Mouse (Mus musculus): ENCODE measurements around the gene Ece1. TPM values are rescaled to one million over a fixed set of nuclear protein-coding genes. Genes with fewer than 3 reads are reported as not detected.
A peak's percentile ranks its signal among the peaks of the same experiment; 100 is the strongest.

Ece1 gene
- polyA plus RNA-seq, 1 experiment from 2014 or later: 9.1 TPM

DNA sequence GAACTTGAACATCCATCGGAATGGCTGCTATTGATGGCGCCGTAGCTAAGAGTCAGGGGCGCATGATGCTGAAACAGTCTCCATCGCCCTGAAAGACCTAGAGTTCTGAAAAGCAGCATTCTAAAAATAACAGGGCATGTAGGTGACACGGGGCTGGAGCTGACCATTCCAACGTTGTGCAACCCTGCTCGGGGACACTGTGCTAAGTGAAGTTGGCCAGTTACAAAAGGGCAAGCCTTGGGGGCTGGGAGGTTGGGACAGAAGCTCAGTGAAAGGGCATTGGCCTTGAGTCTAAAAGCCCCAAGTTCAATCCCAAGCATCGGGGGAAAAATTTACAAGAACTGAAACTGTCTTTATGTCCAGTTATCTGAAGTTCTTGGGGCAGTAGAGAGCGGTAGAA, 81.5 kb downstream of the Ece1 start:
- Histone ChIP-seq H3K27me3 (replicated peaks; ENCODE audit: control insufficient read depth, insufficient read depth, low read length) (no peaks in the 10 kb centered on the region), H3K9me3 (replicated peaks; ENCODE audit: control insufficient read depth, low read length) (no peaks in the 10 kb centered on the region), H3K4me1 (ENCODE audit: control insufficient read depth, insufficient read depth, low read length) (peaks cover 18% of the 10 kb centered on the region), H3K9ac (ENCODE audit: low read length) (no peak overlapping the region), H3K4me3 (ENCODE audit: low read depth, low read length) (no peak overlapping the region), H3K27ac (ENCODE audit: low read depth, low read length) (no peak overlapping the region), H3K4me2 (ENCODE audit: low read length) (no peak overlapping the region), H3K36me3 (ENCODE audit: control insufficient read depth, insufficient read depth, low read length) (peaks cover 13% of the 10 kb centered on the region; the same call in 1 of the 2 replicates)
- no peak for DNase-seq (ENCODE audit: low spot score)
- ATAC-seq: no peak
- 87% methylated on average over 10 of the region's 10 CpGs for WGBS

GRCm38 (mm10) chr4:137945376-137945775, 83.3 kb downstream of the Ece1 start:
- no peak overlapping the region for H3K27ac ChIP-seq (ENCODE audit: low read depth, low read length)
- H3K4me3 ChIP-seq (ENCODE audit: low read depth, low read length): no peak overlapping the region
- DNase-seq (ENCODE audit: low spot score) (no peak), ATAC-seq (no peak)
- 72% methylated on average over 4 of the region's 4 CpGs for WGBS
- H3K9ac ChIP-seq (ENCODE audit: low read length): no peak overlapping the region
- H3K4me1 ChIP-seq (ENCODE audit: control insufficient read depth, insufficient read depth, low read length): peaks cover 13% of the 10 kb centered on the region
- H3K36me3 ChIP-seq (ENCODE audit: control insufficient read depth, insufficient read depth, low read length): peaks cover 9% of the 10 kb centered on the region; the same call in 1 of the 2 replicates
- H3K9me3 ChIP-seq (replicated peaks; ENCODE audit: control insufficient read depth, low read length): no peaks in the 10 kb centered on the region
- no peaks in the 10 kb centered on the region for H3K27me3 ChIP-seq (replicated peaks; ENCODE audit: control insufficient read depth, insufficient read depth, low read length)
- no peak overlapping the region for H3K4me2 ChIP-seq (ENCODE audit: low read length)

GRCm38 (mm10) chr4:137946419-137946818, 84.4 kb downstream of the Ece1 start:
- DNase-seq (ENCODE audit: low spot score) (no peak), ATAC-seq (no peak)
- 82% methylated on average over 9 of the region's 11 CpGs for WGBS
- Histone ChIP-seq H3K27me3 (replicated peaks; ENCODE audit: control insufficient read depth, insufficient read depth, low read length) (no peaks in the 10 kb centered on the region), H3K36me3 (ENCODE audit: control insufficient read depth, insufficient read depth, low read length) (0 out of 2 replicates have a peak, but pooled peaks cover 9% of the 10 kb centered on the region), H3K27ac (ENCODE audit: low read depth, low read length) (no peak overlapping the region), H3K4me1 (ENCODE audit: control insufficient read depth, insufficient read depth, low read length) (peaks cover 13% of the 10 kb centered on the region), H3K9me3 (replicated peaks; ENCODE audit: control insufficient read depth, low read length) (no peaks in the 10 kb centered on the region), H3K4me2 (ENCODE audit: low read length) (no peak overlapping the region), H3K4me3 (ENCODE audit: low read depth, low read length) (no peak overlapping the region), H3K9ac (ENCODE audit: low read length) (no peak overlapping the region)

- WGBS: 35% methylated on average over 4 of the region's 4 CpGs
These were observed 90.8 kb downstream of the Ece1 start for GRCm38 (mm10) chr4:137952840-137953239.

GRCm38 (mm10) chr4:137954184-137954583, 92.1 kb downstream of the Ece1 start:
- Histone ChIP-seq H3K4me3 (ENCODE audit: low read depth, low read length) (no peak overlapping the region), H3K27ac (ENCODE audit: low read depth, low read length) (no peak overlapping the region), H3K4me2 (ENCODE audit: low read length) (no peak overlapping the region), H3K4me1 (ENCODE audit: control insufficient read depth, insufficient read depth, low read length) (no peaks in the 10 kb centered on the region), H3K9ac (ENCODE audit: low read length) (no peak overlapping the region), H3K36me3 (ENCODE audit: control insufficient read depth, insufficient read depth, low read length) (peaks cover 36% of the 10 kb centered on the region), H3K9me3 (replicated peaks; ENCODE audit: control insufficient read depth, low read length) (no peaks in the 10 kb centered on the region), H3K27me3 (replicated peaks; ENCODE audit: control insufficient read depth, insufficient read depth, low read length) (no peaks in the 10 kb centered on the region)
- no peak for DNase-seq (ENCODE audit: low spot score)
- 84% methylated on average over 2 of the region's 2 CpGs for WGBS
- ATAC-seq: no peak

More at GRCm38 (mm10) chr4:137952840-137953239, 90.8 kb downstream of the Ece1 start:
- peak; percentile 90 for DNase-seq (ENCODE audit: low spot score)
- H3K27ac ChIP-seq (ENCODE audit: low read depth, low read length): no peak overlapping the region
- H3K4me2 ChIP-seq (ENCODE audit: low read length): no peak overlapping the region
- H3K9me3 ChIP-seq (replicated peaks; ENCODE audit: control insufficient read depth, low read length): no peaks in the 10 kb centered on the region
- no peak overlapping the region for H3K9ac ChIP-seq (ENCODE audit: low read length)
- no peak overlapping the region for H3K4me3 ChIP-seq (ENCODE audit: low read depth, low read length)
- H3K27me3 ChIP-seq (replicated peaks; ENCODE audit: control insufficient read depth, insufficient read depth, low read length): no peaks in the 10 kb centered on the region
- H3K4me1 ChIP-seq (ENCODE audit: control insufficient read depth, insufficient read depth, low read length): no peaks in the 10 kb centered on the region
- no peak for ATAC-seq
- H3K36me3 ChIP-seq (ENCODE audit: control insufficient read depth, insufficient read depth, low read length): 0 out of 2 replicates have a peak, but pooled peaks cover 26% of the 10 kb centered on the region

DNA sequence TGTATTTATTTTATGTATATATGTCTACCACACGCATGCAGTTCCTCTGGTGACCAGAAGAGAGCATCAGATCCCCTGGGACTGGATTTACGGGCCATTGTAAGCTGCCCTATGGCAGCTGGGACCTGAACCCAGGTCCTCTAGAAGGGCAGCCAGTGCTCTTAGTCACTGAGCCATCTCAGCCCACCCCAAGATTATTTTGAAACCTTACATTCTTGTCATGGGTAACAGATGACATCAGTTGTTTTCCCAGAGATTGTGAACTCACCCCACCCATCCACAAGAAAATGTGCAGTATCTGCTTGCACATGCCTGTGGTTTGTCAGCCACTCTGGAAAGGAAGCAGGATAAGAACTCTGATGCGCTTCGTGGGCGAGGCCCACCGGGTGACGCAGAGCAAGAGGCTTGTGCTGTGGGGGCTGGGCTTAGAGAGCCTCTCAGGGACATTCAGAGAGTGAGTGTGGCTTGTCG, 92.9 kb downstream of the Ece1 start:
- no peaks in the 10 kb centered on the region for H3K27me3 ChIP-seq (replicated peaks; ENCODE audit: control insufficient read depth, insufficient read depth, low read length)
- ATAC-seq (no peak), DNase-seq (ENCODE audit: low spot score) (no peak)
- peaks cover 44% of the 10 kb centered on the region for H3K36me3 ChIP-seq (ENCODE audit: control insufficient read depth, insufficient read depth, low read length)
- no peak overlapping the region for H3K4me2 ChIP-seq (ENCODE audit: low read length)
- no peak overlapping the region for H3K4me3 ChIP-seq (ENCODE audit: low read depth, low read length)
- H3K4me1 ChIP-seq (ENCODE audit: control insufficient read depth, insufficient read depth, low read length): no peaks in the 10 kb centered on the region
- WGBS: 89% methylated on average over 8 of the region's 8 CpGs
- H3K27ac ChIP-seq (ENCODE audit: low read depth, low read length): no peak overlapping the region
- no peak overlapping the region for H3K9ac ChIP-seq (ENCODE audit: low read length)
- H3K9me3 ChIP-seq (replicated peaks; ENCODE audit: control insufficient read depth, low read length): no peaks in the 10 kb centered on the region

DNA sequence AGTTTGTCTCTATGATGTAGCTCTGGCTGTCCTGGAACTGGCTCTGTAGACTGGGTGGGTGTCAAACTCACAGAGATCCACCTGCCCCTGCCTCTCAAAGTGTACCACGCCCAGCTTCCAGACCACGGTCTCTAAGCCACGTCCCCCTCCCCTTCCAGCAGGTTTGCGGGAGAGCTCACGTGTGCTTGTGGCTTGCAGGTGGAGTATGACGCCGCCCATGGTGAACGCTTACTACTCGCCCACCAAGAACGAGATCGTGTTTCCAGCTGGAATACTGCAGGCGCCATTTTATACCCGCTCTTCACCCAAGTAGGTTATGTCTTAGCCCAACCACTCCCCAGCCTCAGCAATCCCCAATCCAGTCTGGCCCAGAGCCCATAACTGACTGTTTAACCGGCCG, 94.2 kb downstream of the Ece1 start:
- Histone ChIP-seq H3K4me2 (ENCODE audit: low read length) (no peak overlapping the region), H3K36me3 (ENCODE audit: control insufficient read depth, insufficient read depth, low read length) (peaks cover 37% of the 10 kb centered on the region), H3K27ac (ENCODE audit: low read depth, low read length) (no peak overlapping the region), H3K27me3 (replicated peaks; ENCODE audit: control insufficient read depth, insufficient read depth, low read length) (no peaks in the 10 kb centered on the region), H3K9me3 (replicated peaks; ENCODE audit: control insufficient read depth, low read length) (no peaks in the 10 kb centered on the region), H3K9ac (ENCODE audit: low read length) (no peak overlapping the region), H3K4me3 (ENCODE audit: low read depth, low read length) (no peak overlapping the region), H3K4me1 (ENCODE audit: control insufficient read depth, insufficient read depth, low read length) (no peaks in the 10 kb centered on the region)
- DNase-seq (ENCODE audit: low spot score): no peak
- 95% methylated on average over 15 of the region's 15 CpGs for WGBS
- no peak for ATAC-seq

DNA sequence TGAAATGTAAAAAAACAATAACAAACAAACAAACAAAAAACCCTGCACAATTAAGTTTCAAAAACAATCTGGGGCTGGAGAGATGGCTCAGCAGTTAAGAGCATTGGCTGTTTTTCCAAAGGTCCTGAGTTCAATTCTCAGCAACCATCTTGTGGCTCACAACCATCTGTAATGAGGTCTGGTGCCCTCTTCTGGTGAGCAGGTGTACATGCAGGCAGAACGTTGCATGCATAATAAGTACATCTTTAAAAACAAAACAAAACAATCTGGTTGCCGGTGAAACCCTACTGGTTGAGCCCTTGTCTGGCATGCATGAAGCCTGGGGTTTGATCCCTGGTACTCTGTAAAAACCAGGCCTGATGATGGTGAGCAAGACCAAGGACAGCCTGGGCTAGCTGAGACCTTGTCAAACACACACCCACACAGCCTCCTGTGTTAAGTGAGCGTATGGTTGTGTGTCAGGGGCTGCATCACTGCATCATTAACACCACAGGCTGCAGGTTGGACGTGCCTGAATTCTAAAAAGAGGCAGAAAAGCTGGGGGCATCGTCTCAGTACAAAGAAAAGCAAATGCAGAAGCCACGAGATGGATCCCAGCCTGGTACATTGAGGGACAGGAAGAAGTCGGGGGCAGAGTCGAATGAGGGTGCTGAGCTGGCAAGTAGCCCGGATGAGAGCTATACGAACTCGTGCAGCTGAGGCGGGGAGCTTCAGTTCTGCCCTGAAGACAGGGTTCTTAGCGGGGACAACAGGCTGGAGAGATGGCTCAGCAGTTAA, 98.0 kb downstream of the Ece1 start:
- Histone ChIP-seq H3K36me3 (ENCODE audit: control insufficient read depth, insufficient read depth, low read length) (peaks cover 45% of the 10 kb centered on the region), H3K27me3 (replicated peaks; ENCODE audit: control insufficient read depth, insufficient read depth, low read length) (no peaks in the 10 kb centered on the region), H3K9ac (ENCODE audit: low read length) (no peak overlapping the region), H3K4me2 (ENCODE audit: low read length) (no peak overlapping the region), H3K4me3 (ENCODE audit: low read depth, low read length) (no peak overlapping the region), H3K27ac (ENCODE audit: low read depth, low read length) (no peak overlapping the region), H3K9me3 (replicated peaks; ENCODE audit: control insufficient read depth, low read length) (no peaks in the 10 kb centered on the region), H3K4me1 (ENCODE audit: control insufficient read depth, insufficient read depth, low read length) (0 out of 2 replicates have a peak, but pooled peaks cover 2% of the 10 kb centered on the region)
- no peak for DNase-seq (ENCODE audit: low spot score)
- 82% methylated on average over 13 of the region's 13 CpGs for WGBS
- no peak for ATAC-seq

DNA sequence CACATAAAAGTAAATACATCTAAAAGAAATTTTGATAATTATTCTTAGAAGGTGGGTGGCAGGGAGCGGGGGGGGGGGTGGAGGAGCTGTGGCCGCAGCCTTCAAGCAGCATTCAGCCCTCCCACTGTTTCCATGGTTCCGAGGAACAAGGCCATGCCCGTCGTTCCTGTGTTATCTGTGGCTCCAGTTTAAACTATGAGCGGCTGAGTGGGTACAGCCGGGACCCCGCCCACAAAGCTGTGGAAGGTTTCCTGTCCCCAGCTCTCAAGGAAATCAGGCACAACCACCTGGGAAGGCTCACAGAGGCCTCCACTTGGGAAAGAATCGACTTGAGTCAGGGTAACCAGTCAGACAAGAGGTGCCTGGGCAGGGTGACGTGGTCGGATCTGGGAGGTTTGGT, 98.7 kb downstream of the Ece1 start:
- no peak for ATAC-seq
- Histone ChIP-seq H3K9ac (ENCODE audit: low read length) (no peak overlapping the region), H3K4me3 (ENCODE audit: low read depth, low read length) (no peak overlapping the region), H3K36me3 (ENCODE audit: control insufficient read depth, insufficient read depth, low read length) (peaks cover 45% of the 10 kb centered on the region), H3K9me3 (replicated peaks; ENCODE audit: control insufficient read depth, low read length) (no peaks in the 10 kb centered on the region), H3K4me2 (ENCODE audit: low read length) (no peak overlapping the region), H3K27ac (ENCODE audit: low read depth, low read length) (no peak overlapping the region), H3K4me1 (ENCODE audit: control insufficient read depth, insufficient read depth, low read length) (0 out of 2 replicates have a peak, but pooled peaks cover 2% of the 10 kb centered on the region), H3K27me3 (replicated peaks; ENCODE audit: control insufficient read depth, insufficient read depth, low read length) (no peaks in the 10 kb centered on the region)
- 85% methylated on average over 11 of the region's 11 CpGs for WGBS
- no peak for DNase-seq (ENCODE audit: low spot score)

All from forebrain, embryonic 14.5 days (tissue).